In the genomic region with DNA sequence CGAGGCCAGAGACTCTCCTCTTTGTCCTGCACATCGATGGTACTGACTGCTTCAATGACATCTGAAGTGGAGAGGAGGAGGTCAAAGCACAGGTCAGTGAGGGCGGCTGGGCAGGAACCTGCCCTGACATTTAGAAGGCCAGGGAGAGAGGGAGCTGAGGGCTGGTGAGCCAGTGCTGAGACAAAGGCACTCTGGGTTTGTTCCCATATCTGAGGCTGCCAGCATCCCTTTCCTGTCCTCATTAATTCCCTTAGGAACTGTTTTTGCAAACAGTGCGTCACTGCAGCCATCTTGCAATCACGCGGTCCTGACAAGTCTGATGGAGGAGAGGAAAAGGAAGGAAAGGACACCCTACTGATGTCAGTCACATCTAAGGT, we compare ENCODE assay signal across 10 mouse cellular contexts. TPM values are rescaled to one million over a fixed set of nuclear protein-coding genes. Genes with fewer than 3 reads are reported as not detected.
DNase-seq lines count a peak whose midpoint lies in the region; ATAC-seq and TF ChIP-seq lines count a peak whose summit lies in the region.
"Had no signal": no experiment of that assay in that cellular context is flagged by ENCODE, and none has a peak within 500 bp of the region (broad histone marks: within the 10 kb centered on the region; RNA-seq: fewer than 3 reads in every experiment).

No protein-coding gene starts in this region.

- no peak overlapping the region for H3K4me2 ChIP-seq in neural tube, embryonic 14.5 days (ENCODE audit: low read depth, low read length)
- no peak overlapping the region for H3K4me2 ChIP-seq in heart, embryonic 16.5 days (ENCODE audit: low read depth, low read length)

- TF ChIP-seq CTCF in left cerebral cortex, adult 2 months (IDR thresholded peaks at IDR 0.05): no peak

- 63% methylated on average over 6 of the region's 6 CpGs for WGBS in neural tube, embryonic 14.5 days
- WGBS in heart, embryonic 16.5 days: 55% methylated on average over 6 of the region's 6 CpGs

- H3K27me3 ChIP-seq in neural tube, embryonic 14.5 days (ENCODE audit: control insufficient read depth, insufficient read depth, low read length): no peaks in the 10 kb centered on the region
- H3K27me3 ChIP-seq in heart, embryonic 16.5 days (ENCODE audit: control insufficient read depth, insufficient read depth, low read length): no peaks in the 10 kb centered on the region

- H3K9me3 ChIP-seq in neural tube, embryonic 14.5 days (ENCODE audit: control insufficient read depth, low read length): no peaks in the 10 kb centered on the region
- no peaks in the 10 kb centered on the region for H3K9me3 ChIP-seq in heart, embryonic 16.5 days (replicated peaks; ENCODE audit: control insufficient read depth, low read length)

- H3K36me3 ChIP-seq in neural tube, embryonic 14.5 days (ENCODE audit: control insufficient read depth, insufficient read depth, low read length): peaks cover 40% of the 10 kb centered on the region
- peaks cover 35% of the 10 kb centered on the region for H3K36me3 ChIP-seq in heart, embryonic 16.5 days (ENCODE audit: control insufficient read depth, insufficient read depth)

- DNase-seq in heart, adult 9 months (ENCODE audit: low spot score in 2 of 2): peak; percentile 28 to 42
- DNase-seq in heart, adult 8-10 months (ENCODE audit: low spot score): no peak
- DNase-seq in neural tube, embryonic 10.5 days (ENCODE audit: extremely low spot score, low spot score): no peak
- DNase-seq in lung, postnatal 4 days: peak; percentile 30 to 45
- DNase-seq in left cerebral cortex, adult 2 months (ENCODE audit: extremely low spot score in 1 of 2, low spot score in 2 of 2): no peak
- DNase-seq: layer of hippocampus, postnatal 36 days had no signal

- H3K9ac ChIP-seq in neural tube, embryonic 14.5 days (replicated peaks; ENCODE audit: low read depth, low read length): no peak overlapping the region
- H3K9ac ChIP-seq in heart, embryonic 16.5 days (ENCODE audit: low read length): no peak overlapping the region
- H3K9ac ChIP-seq: liver, embryonic 14.5 days had no signal

- intact Hi-C loops in left cerebral cortex, adult 2 months (cut with DNase I): no loop called here

- no peaks in the 10 kb centered on the region for H3K4me1 ChIP-seq in neural tube, embryonic 14.5 days (ENCODE audit: control insufficient read depth, insufficient read depth, low read length)
- H3K4me1 ChIP-seq in heart, embryonic 16.5 days (ENCODE audit: control insufficient read depth, insufficient read depth, low read length): peaks cover 11% of the 10 kb centered on the region

- no peak overlapping the region for H3K4me3 ChIP-seq in neural tube, embryonic 14.5 days (ENCODE audit: low read depth, low read length)
- no peak overlapping the region for H3K4me3 ChIP-seq in heart, embryonic 16.5 days (ENCODE audit: low read length)
- no peak overlapping the region for H3K4me3 ChIP-seq in left cerebral cortex, adult 2 months

- 0 out of 2 replicates have a peak overlapping the region, but pooled peaks have one; percentile 16 for H3K27ac ChIP-seq in neural tube, embryonic 14.5 days (ENCODE audit: low read depth, low read length)
- 0 out of 2 replicates have a peak overlapping the region, but pooled peaks have one; percentile 21 for H3K27ac ChIP-seq in heart, embryonic 16.5 days (ENCODE audit: low read length)
- H3K27ac ChIP-seq in left cerebral cortex, adult 2 months: no peak overlapping the region
- H3K27ac ChIP-seq: liver, embryonic 14.5 days had no signal

- no peak for ATAC-seq in neural tube, embryonic 14.5 days (ENCODE audit: low read depth)
- ATAC-seq in heart, embryonic 16.5 days (replicated peaks; ENCODE audit: extremely low read depth, insufficient read depth, low FRiP score): no peak
- ATAC-seq: hindbrain, embryonic 16.5 days had no signal

RNA-seq across cellular contexts. Expression of a gene that starts 7.3 kb away (rescaled TPM):
- total RNA-seq in heart, adult 8-10 months (2022): 1 to 10 TPM; 4.6 to 7.6 (median 6.3) TPM
- 31.4 and 32.1 TPM in 2 replicates for polyA plus RNA-seq in neural tube, embryonic 14.5 days (2014; fragmentation: Nextera tagmentation; extraction: Ambion mirVana)
- polyA plus RNA-seq in heart, embryonic 16.5 days (2015; fragmentation: Nextera tagmentation; extraction: Ambion mirVana): 19.7 and 21.5 TPM in 2 replicates
- total RNA-seq in left cerebral cortex, adult 2 months (2021): 10 to 100 TPM; 23.3 to 25.6 TPM

RNA-seq across cellular contexts. Expression of a gene that starts 11.1 kb away (rescaled TPM):
- 10 to 100 TPM in 1 of 4 experiments, 1 to 10 TPM in 3; 5.1 to 11.7 (median 7.9) TPM for total RNA-seq in heart, adult 8-10 months (2022)
- polyA plus RNA-seq in neural tube, embryonic 14.5 days (2014; fragmentation: Nextera tagmentation; extraction: Ambion mirVana): 4.9 and 6.3 TPM in 2 replicates
- polyA plus RNA-seq in heart, embryonic 16.5 days (2015; fragmentation: Nextera tagmentation; extraction: Ambion mirVana): 4.9 and 5.8 TPM in 2 replicates
- total RNA-seq in left cerebral cortex, adult 2 months (2021): 1 to 10 TPM; 4.5 to 6.7 TPM

RNA-seq across cellular contexts. Expression of a gene that starts 33.0 kb away (rescaled TPM):
- 1 to 10 TPM; 4.7 to 8.1 (median 6.2) TPM for total RNA-seq in heart, adult 8-10 months (2022)
- 4.5 and 4.9 TPM in 2 replicates for polyA plus RNA-seq in neural tube, embryonic 14.5 days (2014; fragmentation: Nextera tagmentation; extraction: Ambion mirVana)
- polyA plus RNA-seq in heart, embryonic 16.5 days (2015; fragmentation: Nextera tagmentation; extraction: Ambion mirVana): 1.4 and 2.0 TPM in 2 replicates
- 10 to 100 TPM; 15.9 to 16.5 TPM for total RNA-seq in left cerebral cortex, adult 2 months (2021)

RNA-seq across cellular contexts. Expression of a gene that starts 53.8 kb away (rescaled TPM):
- 10 to 100 TPM; 35.3 to 41.0 (median 39.2) TPM for total RNA-seq in heart, adult 8-10 months (2022)
- 128 and 155 TPM in 2 replicates for polyA plus RNA-seq in neural tube, embryonic 14.5 days (2014; fragmentation: Nextera tagmentation; extraction: Ambion mirVana)
- 142 and 151 TPM in 2 replicates for polyA plus RNA-seq in heart, embryonic 16.5 days (2015; fragmentation: Nextera tagmentation; extraction: Ambion mirVana)
- total RNA-seq in left cerebral cortex, adult 2 months (2021): 10 to 100 TPM; 49.0 to 51.3 TPM

Comparison
In these comparisons a context has a peak if more than half of its experiments do, and no peak if none do; other contexts are left out.
1. DNase-seq: peak in heart, adult 9 months (2 of 2) and lung, postnatal 4 days (2 of 2); none in heart, adult 8-10 months (single experiment), neural tube, embryonic 10.5 days (single experiment) and left cerebral cortex, adult 2 months (0 of 2).